Mouse (Mus musculus) left cerebral cortex, adult 9 months (tissue): Measurements from ENCODE around the gene Btbd19.

ENCODE experiments used
- DNase-seq, 2 experiments: peaks; one replicate each; pipeline ENCODE4 v3.0.0; 2022; ENCODE audit warnings: low spot score in 2 of 2

Gene Btbd19

GRCm38 (mm10) chr4:117125348-117125909 lies at the start of gene Btbd19:
Gene Btbd19, minus strand, starts transcription at chr4:117125725.
- DNase-seq = peak in 1 of 2 experiments; percentile 76

- DNase-seq = no peak
Observed at GRCm38 (mm10) chr4:117169936-117170335, 44.4 kb upstream of the Btbd19 start.

DNA sequence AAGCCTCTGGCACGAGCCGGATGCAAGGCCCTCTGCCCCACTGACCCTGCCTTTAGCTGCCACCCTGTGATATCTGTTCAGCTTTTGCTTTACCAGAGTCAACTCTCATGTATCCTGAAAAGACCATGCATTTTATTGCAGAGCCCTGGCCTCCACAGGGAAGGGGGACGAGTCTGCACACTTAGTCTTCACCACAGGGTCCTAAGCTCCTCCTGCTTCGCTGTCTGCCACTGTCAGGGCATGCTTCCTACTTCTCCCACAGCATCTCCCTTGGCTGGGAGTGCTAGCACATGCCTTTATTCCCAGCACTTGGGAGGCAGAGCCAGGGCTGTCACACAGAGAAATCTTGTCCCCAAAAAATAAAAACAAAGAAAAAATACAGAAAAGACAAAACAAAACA lies 35.7 kb upstream of the Btbd19 start:
- DNase-seq = no peak

DNA sequence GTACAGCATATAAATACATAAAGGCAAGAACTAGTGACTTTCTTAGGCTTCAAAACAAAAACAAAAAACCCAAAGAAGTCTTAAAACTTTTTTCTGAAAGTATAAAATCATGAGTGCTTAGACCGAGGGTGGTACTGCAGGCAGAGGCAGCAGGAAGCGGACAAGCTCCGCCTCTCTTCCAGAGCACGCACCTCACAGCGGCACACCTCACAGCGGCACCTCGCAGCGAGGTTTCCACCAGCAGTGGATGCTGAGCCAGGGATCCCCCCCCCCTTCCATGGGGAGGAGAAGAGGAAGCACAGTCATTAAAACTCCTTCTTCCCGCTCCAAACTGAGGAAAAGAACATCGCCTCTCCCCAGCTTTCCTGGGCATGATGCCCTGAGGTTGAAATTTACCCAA lies 34.1 kb upstream of the Btbd19 start:
- DNase-seq = no peak

DNA sequence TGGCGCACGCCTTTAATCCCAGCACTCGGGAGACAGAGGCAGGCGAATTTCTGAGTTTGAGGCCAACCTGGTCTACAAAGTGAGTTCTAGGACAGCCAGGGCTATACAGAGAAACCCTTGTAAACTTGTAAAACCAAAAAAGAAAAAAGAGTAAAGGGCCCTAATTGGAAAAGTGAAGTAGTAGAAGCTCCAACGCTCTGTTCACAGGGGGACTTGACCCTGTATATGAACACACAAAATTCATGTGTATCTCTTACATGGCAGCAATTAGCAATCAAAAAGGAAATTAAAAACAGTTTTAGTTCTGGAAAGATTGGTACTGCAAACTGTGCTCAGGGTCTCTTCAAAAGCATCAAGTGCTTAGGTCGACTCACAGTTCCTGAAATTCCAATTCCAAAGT lies 30.8 kb upstream of the Btbd19 start:
- no peak for DNase-seq

- peak; percentile 74 to 85 for DNase-seq
Observed at GRCm38 (mm10) chr4:117155792-117156355, 30.3 kb upstream of the Btbd19 start, which contains the start of gene Rps8. Gene Rps8, minus strand, starts transcription at chr4:117156243.

- DNase-seq = no peak
Observed at GRCm38 (mm10) chr4:117155020-117155791, 29.7 kb upstream of the Btbd19 start.

GRCm38 (mm10) chr4:117152714-117153113 lies 27.2 kb upstream of the Btbd19 start:
- no peak for DNase-seq

- no peak for DNase-seq
Observed at GRCm38 (mm10) chr4:117151416-117151815, 25.9 kb upstream of the Btbd19 start.

DNA sequence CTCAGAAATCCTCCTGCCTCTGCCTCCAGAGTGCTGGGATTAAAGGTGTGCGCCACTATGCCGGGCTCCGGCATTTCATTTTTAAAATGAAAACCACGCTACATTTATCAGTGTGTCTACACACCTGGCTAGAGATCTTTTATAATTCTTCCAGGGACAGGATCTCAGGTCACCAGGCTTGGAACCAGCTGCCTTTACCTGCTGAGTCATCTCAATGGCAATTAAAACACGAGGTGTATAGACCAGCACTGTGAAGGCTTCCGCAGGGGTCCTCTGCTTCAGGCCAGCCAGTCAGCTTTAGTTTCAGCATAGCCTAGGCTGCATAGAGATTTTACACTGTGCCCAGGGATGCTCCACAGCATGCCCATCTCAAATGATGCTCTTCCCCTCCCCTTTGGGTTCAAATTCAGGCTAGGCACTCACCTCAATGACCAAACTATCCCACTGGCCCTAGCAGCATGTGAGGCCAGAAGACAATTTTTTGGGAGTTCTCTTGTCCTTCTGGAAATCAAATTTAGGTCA lies 24.7 kb upstream of the Btbd19 start:
- no peak for DNase-seq

- no peak for DNase-seq
Observed at GRCm38 (mm10) chr4:117149291-117150211, 24.0 kb upstream of the Btbd19 start.

DNA sequence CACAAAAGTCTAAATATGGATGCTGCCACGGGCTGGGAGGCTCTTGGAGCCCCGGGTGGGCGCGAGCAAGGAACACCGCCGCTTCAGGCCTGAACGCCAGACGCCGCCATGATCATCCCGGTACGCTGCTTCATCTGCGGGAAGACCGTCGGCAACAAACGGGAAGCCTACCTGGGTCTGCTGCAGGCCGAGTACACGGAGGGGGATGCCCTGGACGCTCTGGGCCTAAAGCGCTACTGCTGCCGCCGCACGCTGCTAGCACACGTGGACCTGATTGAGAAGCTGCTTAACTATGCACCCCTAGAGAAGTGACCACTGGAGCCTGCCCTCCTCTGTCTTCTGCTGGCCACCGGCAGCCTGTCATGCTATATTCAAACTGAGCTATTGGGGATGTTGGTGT lies 23.3 kb upstream of the Btbd19 start:
- DNase-seq = no peak

- no peak for DNase-seq
Observed at GRCm38 (mm10) chr4:117148047-117148713, 22.7 kb upstream of the Btbd19 start.

- DNase-seq = peak in 1 of 2 experiments; percentile 85
Observed at GRCm38 (mm10) chr4:117146176-117146575, 20.7 kb upstream of the Btbd19 start.

DNA sequence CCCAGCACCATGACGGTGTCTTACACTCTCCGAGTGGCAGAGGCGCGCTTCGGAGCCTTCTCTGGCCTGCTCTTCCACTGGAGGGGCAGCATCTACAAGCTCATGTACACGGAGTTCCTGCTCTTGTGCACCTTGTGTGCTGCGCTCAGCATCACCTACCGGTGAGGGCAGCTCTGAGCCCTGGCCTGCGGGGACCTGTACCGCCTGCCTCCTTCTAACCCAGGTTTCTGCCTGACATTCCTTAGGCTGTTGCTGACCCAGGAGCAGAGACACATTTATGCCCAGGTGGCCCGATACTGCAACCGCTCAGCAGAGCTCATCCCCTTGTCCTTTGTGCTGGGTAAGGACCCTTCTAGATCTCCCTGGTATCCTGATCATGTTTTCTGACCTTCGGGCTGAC lies 19.7 kb upstream of the Btbd19 start:
- DNase-seq = no peak

GRCm38 (mm10) chr4:117143023-117143422 lies 17.5 kb upstream of the Btbd19 start:
- no peak for DNase-seq

GRCm38 (mm10) chr4:117140613-117141012 lies 15.1 kb upstream of the Btbd19 start:
- DNase-seq = no peak

DNA sequence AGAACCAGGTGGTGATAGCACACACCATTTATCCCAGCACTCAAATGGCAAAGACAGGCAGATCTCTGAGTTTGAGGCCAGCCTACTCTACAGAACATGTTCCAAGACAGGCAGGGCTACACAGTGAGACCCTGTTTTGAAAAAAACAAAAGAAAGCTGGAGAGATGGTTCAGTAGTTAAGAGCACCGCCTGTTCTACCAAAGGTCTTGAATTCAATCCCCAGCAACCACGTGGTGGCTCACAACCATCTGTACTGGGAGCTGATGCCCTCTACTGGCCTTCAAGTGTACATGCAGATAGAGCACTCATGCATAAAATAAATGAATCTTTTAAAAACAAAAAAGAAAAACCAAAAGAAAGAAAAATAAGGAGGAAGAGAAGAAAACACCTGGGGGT lies 13.7 kb upstream of the Btbd19 start:
- DNase-seq = no peak

GRCm38 (mm10) chr4:117138295-117139216 lies 13.0 kb upstream of the Btbd19 start:
- no peak for DNase-seq

DNA sequence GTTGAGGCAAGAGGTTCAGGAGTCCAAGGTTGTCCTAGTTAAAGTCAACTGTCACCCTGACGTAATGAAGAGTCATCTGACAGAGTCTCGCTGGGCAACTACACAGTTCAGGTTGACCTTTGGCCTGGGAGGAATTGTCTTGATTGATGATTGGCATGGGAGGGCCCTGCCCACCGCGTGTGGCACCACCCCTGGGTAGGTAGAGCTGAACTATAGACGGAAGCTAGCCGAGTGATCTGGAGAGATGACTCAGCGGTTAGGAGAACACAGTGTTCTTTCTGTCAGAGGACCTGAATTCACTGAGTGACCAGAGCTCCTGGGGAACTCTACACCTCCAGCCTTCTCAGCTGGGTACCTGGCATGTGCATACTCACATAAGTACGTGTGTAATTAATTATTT lies 10.5 kb upstream of the Btbd19 start:
- no peak for DNase-seq
